Mouse (Mus musculus) layer of hippocampus, adult 8-10 months (tissue): ENCODE measurements around the gene Apmap. TPM values are rescaled to one million over a fixed set of nuclear protein-coding genes. Genes with fewer than 3 reads are reported as not detected.

Experiments used
- DNase-seq, 2 experiments: peaks; one replicate each; pipeline ENCODE4 v3.0.0; 2022; ENCODE audit warnings: low spot score in 2 of 2
- total RNA-seq, 4 experiments: library from RNA; stranded (reverse); gene quantifications; 2 replicates each; pipeline ENCODE4 v1.2.4; 2022

Gene Apmap
- 10 to 100 TPM; 56.6 to 61.9 (median 58.1) TPM for total RNA-seq

DNA sequence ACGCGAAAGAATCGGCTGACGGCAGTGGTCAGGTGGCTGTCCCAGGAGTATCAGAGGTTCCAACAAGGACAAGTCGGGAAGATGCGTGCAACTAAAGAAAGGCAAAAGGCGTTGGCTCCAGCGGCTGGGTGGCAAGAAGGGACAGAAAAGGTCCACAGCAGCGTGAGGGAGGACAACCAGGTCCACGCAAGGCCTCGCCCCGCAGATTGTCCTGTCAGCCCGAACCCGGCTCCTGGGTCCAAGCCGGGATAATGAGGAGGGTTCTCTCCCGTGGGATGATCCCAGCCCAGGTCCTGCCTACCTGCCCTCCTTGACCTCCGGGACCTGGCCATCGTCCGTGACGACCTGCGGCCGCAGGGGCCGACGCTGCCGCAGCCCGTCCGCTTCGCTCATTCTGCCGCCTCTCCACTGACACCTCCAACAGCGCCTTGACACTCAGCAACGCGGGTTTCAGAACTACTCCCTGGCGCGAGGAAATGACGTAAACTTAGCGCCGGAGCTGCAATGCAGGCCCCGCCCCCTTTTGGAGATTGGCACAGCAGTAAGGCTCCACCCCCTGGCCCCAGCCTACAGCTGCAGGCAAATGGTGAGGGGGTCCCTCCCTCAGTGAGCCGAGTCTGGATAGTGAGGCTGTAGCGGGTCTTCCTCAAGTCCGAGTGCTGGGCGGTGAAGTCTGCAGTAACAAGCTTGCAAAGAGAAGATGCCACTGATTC, at the start of gene Apmap:
Gene Apmap, minus strand, starts transcription at position 481 of the 713 bp plus-strand sequence.
- DNase-seq = peak; percentile 94 to 96

DNA sequence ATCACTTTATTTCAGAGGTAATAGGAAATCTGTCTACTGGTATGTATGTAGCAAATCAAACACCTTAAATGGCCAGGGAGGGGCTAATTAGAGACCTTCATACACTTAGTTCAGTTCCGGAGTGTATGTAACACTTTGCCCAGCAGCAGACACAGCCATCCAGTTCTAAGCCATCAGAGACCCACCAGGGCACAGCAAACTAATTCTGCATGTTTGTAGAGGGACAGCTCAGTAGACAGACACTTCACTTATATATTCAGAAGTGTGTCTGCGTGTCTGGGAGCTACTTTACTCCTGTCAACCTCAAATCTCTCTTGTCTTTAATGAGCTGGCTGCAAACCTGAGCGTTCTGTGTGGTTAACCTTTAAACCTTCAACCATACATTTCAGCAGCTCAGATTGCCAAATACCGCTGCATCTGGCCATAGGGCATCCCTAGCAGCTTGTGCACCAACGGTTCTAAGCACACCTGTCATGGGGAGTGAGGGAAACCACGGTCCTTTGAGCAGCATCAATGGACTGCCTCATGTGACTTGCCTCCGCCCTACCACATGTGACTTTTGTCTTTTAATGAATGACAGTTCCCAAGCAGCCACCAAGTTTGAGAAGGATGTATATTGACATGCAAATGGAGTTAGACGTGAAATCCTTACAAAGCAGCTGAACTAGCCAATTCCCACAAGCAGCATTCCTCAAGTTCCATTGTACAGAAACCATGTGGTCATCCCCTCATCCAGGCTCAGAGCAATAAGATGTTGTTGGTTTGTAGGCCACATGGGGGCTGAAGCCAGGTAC, 48.8 kb upstream of the Apmap start:
- no peak for DNase-seq

DNA sequence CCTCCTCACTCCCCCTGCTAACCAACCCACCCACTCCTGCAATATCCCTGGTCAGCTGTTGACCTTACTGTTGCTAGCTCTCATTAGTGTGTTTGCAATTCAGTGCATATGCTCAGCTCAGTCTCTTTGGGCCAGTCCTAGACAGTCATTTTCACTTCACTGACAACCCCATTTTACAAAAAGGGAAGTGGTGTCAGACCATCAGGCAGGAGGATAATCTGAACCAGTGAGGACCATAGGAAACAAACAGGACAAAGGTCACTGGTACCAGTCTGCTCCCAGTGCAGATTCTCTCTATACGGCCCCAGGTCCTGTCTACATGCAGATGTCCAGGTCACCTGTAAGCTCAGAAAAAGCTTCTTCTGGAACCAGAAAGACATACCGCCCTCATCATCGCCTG, 47.7 kb upstream of the Apmap start:
- no peak for DNase-seq

DNA sequence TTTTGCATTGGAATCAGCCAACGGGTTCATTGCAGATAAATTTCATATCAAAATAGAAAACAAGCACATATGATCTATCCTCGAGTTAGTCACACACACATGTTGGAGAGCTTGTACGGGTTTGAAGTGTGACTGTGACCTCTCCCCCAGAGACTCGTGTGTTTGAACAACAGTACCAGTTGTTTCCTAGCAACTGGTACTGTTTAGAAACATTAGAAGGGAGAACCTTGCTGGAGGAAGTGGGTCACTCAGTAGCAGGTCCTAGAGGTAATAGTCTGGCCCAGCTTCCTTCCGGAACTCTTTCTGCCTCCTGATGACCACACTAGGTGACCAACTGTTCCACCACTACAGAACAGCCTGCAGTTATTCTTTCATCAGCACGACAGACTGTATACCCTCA, 46.9 kb upstream of the Apmap start:
- no peak for DNase-seq

DNA sequence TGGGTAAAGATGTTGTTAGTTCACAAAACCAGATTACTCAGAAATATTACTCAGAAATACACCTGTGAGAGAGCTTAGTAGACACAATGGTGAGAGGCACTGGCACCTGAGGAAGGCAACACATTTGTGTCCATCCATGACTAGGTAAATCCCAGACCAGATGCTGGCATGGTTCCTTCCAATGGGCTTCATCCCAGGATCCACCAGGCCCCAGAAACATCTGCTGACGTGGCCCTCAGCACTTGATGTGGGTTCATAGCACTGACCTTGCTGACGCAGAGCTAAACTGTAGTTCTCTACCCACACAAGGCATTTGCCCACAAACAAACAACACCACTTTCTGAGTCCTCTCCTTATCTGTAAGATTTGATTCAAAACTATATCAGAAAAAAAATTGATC, 46.4 kb upstream of the Apmap start:
- no peak for DNase-seq

DNA sequence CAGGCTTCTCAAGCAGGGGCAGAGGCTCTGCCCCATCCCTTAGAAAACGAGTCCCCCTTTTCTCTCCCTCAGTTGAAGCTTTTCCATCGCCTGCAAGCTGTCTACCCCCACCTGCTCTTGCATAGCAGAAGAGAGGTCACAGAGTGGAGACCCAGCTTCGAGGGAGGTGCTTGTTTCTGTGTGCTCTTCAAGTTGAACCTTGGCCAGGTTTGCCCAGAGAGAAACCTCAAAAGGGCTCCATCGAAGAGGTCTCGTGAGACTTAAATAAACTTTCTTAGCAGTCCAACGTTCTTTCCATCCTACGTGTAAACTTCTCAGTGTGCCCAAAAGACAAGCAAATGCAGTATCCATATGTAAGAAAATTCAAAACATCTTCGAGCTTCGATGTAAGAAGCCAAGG, 43.0 kb upstream of the Apmap start:
- DNase-seq = no peak

DNA sequence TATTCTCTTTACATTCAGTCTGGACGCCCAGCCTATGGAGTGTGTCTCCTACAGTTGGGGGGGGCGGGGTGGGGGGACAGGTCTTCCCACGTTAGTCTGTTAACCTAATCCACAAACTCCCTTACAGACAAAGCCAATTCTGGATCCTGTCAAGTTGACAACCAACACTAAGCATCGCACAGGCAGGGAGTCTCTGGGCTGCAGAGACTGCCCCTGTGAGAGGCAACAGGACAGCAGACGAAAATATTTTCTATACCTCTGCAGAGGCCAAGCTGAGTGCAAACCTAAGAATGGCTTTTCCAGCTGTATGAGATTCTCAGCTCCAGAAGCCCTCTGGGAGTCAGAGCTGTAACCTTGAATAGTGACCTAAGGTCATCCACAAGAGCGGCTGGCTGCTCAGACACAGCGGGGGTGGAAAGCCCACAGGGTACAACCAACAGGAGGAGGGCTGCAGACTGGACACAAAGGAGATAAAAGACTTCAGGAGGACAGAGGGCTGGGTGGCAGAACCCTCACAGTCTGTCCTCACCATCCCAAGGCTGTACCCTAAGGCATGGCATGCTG, 42.2 kb upstream of the Apmap start:
- DNase-seq = no peak

DNA sequence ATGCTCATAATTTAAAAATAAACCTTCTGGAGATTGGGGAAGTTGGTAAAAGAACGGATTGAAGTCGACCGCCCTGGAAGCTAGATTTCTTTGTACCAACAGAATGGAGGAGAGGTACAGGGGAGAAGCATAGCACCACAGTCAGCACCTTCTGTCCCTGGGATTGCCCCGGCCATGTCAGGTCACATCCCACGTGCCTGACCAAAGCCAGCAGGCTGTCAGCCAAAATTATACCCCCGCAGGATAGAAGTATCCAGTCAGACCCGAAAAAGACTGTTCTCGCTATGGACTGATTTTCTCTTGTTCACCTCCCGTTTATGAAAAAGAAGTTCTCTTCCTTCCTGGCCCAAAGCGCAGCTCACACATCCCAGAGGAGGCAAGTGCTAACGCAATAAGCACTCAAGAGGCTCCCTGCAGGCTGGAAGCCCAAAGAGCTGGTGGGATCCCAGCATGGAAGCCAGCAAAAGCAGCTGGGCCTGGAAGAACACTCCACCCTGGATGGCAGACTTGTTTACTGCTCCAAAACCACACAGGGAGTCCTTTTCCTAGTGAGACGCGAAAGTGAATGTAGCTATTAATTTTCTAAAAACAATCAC, 40.0 kb upstream of the Apmap start:
- DNase-seq = no peak

DNA sequence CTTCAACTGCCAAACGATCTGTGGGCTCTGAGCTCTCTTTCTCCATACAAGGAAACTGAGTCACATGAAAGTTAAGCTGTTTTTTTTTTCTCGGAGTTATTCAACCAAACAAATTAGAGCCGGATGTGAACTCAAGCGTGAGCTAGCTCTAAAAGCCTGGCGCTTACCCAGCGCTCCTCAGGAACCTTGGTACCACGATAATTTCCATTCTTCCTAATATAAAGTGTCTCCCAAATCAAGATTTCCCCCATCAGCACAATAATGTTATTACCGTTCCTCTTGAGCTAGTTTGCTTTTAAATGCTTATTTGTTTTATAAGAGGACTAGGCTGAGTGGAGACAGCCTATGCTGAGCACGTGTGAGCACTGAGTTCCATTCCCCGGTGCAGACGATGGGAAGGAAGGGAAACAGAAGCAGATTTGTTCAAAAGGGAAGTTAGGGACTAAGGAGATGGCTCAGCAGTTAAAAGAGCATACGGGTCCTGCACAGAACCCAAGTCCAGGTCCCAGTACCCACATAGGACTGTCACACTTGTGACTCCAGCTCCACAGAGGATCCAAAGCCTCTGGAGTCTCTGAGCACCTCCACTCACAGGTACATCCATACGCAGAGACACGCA, 39.4 kb upstream of the Apmap start:
- no peak for DNase-seq

DNA sequence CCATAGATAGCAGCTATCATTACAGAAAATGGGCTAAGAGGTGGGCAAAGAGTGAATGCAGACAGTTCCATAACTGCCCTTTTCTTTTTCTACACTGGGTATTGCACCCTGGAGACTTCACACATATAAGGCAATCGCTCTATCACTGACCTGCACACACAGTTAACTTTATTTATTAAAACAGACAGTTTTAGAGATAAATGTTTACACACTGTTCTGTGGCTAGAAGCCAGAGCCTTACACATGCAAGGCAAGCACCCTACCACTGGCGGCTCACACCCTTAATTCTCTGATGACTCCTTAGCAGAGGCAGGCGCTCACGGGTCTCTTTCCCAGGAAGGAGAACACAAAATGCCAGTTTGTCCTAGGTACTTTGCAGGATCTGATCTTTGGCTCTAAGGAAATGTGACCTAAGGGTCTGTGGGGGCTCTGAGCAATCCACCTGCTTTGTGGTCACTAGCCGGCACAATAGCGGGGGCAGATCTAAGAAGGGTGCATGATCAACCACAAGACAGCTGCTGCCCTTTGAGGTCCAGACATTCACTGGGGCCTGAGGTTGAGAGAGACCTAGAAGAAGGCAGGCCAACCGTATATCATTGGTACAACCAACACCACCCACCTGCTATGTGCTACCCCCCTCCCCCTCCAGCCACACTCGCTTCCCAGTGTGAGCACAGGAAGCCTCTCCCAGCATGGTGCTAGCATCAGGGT, 38.2 kb upstream of the Apmap start:
- DNase-seq = no peak

DNA sequence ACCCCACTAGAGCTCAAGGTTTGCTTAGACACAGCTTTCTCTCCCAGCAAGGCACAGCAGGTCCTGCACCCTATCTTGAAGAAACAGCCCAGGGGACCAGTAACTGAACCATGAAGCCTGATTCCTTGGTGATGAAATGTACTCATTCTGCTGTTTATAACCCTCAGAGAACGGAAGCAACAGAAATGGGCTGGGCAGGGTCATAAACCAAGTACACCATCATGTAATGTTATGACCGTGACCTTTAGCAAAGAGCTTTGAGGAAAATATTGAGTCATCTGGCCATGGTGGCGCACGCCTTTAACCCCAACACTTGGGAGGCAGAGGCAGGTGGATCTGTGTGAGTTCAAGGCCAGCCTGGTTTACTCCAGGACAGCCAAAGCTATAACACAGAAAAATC, 36.9 kb upstream of the Apmap start:
- no peak for DNase-seq

DNA sequence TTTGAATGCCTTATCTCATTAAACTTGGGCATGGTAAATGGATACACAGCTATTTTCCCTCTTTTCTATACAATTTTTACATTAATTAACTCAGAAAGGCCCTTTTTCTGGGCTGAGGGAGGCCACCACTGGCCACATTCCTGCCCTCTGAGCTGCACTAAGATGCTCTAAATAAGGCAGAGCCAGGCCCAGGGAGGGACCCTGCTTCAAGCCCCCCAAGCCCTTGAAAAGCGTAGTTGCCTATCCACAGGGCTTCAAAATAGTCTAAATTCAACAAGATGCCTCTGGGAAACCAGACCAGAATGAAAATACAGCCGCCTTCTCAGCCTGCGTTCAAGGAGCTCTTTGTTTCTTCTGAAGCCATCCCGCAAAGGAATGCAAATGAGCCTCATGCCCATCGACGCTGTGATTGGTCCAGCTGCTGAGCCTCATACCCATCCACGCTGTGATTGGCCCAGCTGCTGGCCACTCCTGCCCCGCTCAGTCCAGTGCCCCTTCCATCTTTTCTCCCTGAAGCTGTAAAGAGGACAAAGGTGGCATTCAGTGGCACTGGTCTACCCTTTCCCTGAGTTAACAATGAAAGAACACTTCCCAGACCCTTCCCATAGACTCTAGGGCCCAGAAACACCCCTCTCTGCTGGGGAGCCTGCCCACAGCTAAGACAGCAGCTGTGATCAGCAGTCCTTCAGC, 35.5 kb upstream of the Apmap start:
- DNase-seq = peak; percentile 72 to 87

DNA sequence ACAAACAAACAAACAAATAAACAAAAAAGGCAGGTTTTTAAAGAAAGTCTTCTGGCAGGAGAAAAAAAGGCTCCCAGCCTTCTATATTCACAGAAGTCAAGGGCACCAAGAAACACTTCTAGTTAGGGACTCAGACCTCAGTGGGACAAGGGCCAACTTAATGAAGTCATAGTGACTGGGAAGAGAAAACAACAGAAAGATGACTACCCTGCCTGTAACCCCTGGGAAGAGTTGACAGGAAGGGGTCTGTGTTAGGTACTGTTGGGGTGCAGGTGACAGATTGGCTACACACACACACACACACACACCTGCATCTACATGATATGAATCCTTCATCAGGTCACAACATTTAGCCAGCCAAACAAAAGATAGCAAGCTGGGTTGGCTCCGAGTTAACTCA, 34.8 kb upstream of the Apmap start:
- no peak for DNase-seq

DNA sequence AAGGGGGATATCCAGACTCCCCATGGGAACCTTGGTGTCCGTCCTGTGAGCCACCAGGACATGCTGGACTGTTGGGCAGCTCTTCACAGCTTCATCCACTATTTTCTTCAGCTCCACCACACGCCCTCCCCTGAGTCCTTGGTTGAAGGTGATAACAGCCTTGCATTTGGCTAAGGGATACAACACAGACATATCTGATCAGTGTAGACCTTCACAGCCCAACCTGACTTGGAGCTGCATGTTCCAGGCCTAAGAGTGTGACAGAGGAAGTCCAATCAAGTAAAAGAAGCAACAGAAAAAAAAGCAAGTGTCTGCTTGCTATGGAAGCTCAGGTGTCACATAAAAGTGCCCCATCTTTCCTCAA, 30.0 kb upstream of the Apmap start:
- DNase-seq = no peak

DNA sequence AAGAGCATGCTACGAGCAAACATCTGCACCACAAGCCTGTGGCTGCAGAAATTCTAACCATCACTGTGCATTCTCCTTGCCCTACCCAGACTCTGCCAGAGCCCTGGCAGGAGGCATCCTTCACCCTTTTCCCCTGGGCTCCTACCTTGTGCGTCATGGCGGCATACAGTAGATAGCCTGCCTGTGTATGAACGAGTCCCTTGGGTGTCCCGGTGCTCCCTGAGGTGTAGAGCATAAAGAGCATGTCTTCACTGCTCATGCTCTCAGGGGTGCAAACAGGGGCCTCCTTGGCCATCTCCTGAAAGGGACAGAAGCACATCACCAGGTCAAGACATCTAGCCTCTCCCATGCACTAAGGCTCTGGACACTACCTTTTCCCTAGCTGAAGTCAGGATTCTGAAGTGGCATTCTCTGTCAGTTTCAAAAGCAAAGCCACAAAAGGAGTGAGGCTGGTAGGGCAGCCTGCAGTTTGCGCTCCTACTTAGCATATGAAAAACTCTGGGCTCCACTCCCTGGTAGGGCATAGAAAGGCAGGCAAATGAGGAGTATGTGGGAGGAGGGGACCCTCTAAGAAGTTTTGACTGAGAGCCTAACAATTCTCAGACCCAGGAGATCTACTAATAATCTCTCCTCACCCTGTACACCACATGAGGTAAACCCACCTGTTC, 29.5 kb upstream of the Apmap start:
- DNase-seq = no peak

DNA sequence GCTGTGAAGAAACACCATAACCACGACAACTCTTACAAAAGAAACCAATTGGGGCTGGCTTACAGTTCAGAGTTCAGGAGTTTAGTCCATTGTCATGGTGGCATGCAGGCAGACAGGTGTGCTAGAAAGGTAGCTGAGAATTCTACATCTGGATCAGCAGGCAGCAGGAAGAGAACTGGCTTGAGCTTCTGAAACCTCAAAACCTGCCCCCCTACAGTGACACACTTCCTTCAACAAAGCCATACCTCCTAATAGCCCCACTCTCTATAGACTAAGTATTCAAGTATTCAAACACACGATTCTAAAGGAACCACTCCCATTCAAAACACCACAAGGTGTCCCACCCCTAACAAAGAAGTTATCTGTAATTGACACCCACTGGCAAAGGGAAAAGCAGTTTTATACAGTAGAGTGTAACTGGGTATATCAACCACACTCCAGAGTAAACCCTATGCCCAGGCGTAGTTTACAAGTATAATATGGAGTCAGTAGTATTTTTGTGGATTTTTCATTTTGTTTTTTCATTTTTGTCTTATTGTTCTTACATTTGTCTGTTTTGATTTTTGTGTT, 27.6 kb upstream of the Apmap start:
- DNase-seq = no peak

DNA sequence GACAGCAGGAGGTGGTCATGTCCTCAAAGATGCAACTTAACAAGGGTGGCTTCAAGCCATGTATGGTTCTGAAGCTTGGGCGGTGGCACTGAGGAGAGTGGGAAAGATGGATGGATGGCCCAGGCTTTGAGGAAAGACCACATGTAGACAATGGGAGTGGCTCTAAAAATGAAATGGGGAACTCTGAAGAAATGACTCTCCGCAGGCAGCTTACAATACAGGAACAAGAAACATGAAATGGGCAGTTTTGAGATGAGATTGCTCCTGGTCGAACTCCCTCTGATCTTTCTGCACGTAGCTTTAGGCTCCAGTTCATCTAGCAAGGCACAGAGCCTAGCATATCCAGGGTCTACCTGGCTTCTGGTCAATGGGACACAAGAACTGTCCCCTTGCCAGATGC, 20.9 kb upstream of the Apmap start:
- no peak for DNase-seq

DNA sequence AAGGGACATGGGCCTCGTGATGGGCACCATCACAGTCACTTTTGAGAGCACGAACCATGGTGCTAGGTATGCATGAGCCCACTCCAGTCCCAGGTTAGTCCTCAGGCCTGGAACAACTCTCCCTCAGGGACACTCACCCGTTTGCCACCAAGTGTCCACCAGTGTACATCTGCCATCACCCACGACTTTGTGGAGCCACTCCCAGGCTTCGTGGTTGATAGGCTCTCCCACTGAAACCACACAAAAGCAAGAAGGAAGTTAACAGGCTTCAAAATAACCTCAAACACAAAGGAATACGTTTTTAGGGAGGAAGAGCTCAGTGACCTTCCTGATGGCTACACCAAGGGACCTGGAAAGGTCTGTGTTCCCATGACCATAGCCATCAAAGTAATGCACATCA, 18.8 kb upstream of the Apmap start:
- no peak for DNase-seq

DNA sequence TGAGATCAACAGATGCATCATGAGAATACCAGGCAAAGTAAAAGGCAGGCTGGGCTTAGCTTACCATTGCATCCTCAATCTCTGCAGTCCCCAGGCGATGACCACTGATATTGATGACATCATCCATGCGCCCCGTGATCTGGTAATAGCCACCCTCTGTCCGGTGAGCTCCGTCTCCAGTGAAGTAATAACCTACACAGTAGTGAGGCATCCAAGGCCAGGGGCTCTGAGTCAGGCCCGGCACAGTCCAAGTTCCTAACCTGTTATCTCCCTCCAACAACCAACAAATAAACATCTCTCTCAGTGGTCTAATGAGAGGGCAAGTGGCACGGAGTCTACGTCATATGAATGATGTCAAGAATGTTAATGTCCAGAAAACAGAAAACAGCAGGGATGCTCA, 16.6 kb upstream of the Apmap start:
- no peak for DNase-seq

DNA sequence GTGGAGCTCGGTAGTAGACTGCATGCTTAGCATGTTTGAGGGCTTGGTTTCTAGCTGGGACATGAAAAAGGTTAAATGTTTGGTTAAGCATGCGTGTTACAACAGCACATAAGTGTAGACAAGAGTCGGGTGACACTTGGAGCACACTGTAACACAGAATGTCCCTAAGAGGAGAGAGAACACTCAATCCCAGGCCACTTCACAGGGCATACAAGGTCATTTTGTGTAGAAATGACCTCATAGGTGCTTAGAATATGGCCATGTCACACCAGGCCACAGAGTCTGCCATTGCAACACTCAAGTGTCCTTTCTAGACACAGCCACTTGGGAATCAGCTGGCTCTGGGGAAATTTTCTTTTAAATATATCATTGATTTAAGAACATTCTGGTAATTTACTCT, 15.6 kb upstream of the Apmap start:
- DNase-seq = no peak
